Mouse (Mus musculus): ENCODE results near the gene 2810004N23Rik. TPM values are rescaled to one million over a fixed set of nuclear protein-coding genes. Genes with fewer than 3 reads are reported as not detected.

The 2810004N23Rik gene
- polyA plus RNA-seq, 1 experiment from 2014 or later, result 42.1 TPM

DNA sequence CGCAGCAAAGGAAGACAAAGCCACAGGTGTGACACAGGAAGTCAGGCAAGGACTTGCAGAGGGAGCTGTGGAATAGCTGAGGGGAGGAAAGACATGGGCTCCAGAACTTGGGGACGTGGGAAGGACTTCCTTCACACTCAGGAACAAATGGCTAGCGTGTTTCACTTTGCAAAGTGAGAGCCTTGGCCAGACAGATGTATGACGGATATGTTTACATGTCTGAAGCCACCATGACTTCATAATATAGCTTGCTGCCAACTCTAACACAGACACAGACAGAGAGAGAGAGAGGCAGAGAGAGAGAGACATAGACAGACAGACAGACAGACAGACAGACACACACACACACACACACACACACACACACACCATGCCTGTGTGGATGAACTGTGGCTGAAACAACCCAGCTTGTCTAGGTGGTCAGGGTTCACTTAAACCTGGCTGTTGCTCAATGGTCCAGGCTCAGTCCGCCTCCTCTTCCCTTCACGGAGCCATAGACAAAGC, 43.3 kb downstream of the 2810004N23Rik start:
- H3K9ac ChIP-seq (ENCODE audit: low read length), result no peak overlapping the region
- H3K4me3 ChIP-seq (replicated peaks; ENCODE audit: low read length), result no peak overlapping the region
- no peaks in the 10 kb centered on the region for H3K27me3 ChIP-seq (ENCODE audit: control insufficient read depth, insufficient read depth, low read length)
- 46% methylated on average over 6 of the region's 6 CpGs for WGBS
- no peaks in the 10 kb centered on the region for H3K36me3 ChIP-seq (ENCODE audit: control insufficient read depth, insufficient read depth, low read length)
- H3K4me1 ChIP-seq (ENCODE audit: control insufficient read depth, insufficient read depth, low read length), result no peaks in the 10 kb centered on the region
- H3K27ac ChIP-seq (ENCODE audit: low read length), result no peak overlapping the region
- peaks cover 7% of the 10 kb centered on the region; the same call in 1 of the 2 replicates for H3K9me3 ChIP-seq (replicated peaks; ENCODE audit: control insufficient read depth, low read length)
- no peak overlapping the region for H3K4me2 ChIP-seq (ENCODE audit: low read depth, low read length)
- ATAC-seq (ENCODE audit: insufficient read depth, low FRiP score), result no peak

DNA sequence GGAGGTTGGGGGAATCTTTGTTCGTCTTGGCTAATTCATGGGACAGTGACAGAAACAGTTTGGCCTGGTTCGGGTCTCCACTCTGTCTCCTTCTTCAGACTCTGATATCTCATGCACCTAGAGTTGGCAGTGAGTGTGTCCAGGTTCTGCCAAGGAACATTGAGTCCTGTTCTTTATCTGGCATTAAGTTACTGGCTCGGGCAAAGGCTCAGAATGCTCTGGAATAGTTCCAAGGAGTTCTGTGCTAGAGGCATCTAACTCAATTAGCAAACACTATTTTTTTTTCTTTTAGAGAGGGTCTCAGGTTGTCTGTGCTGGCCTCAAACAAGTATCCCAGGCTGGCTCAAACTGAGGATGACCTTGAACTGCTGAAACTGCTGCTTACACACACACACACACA, 45.6 kb downstream of the 2810004N23Rik start:
- Histone ChIP-seq H3K9me3 (replicated peaks; ENCODE audit: control insufficient read depth, low read length) (peaks cover 7% of the 10 kb centered on the region; the same call in 1 of the 2 replicates), H3K36me3 (ENCODE audit: control insufficient read depth, insufficient read depth, low read length) (no peaks in the 10 kb centered on the region), H3K9ac (ENCODE audit: low read length) (no peak overlapping the region), H3K4me2 (ENCODE audit: low read depth, low read length) (no peak overlapping the region), H3K4me1 (ENCODE audit: control insufficient read depth, insufficient read depth, low read length) (no peaks in the 10 kb centered on the region), H3K4me3 (replicated peaks; ENCODE audit: low read length) (no peak overlapping the region), H3K27me3 (ENCODE audit: control insufficient read depth, insufficient read depth, low read length) (no peaks in the 10 kb centered on the region), H3K27ac (ENCODE audit: low read length) (no peak overlapping the region)
- WGBS, result 83% methylated on average over 3 of the region's 3 CpGs
- ATAC-seq (ENCODE audit: insufficient read depth, low FRiP score), result no peak

DNA sequence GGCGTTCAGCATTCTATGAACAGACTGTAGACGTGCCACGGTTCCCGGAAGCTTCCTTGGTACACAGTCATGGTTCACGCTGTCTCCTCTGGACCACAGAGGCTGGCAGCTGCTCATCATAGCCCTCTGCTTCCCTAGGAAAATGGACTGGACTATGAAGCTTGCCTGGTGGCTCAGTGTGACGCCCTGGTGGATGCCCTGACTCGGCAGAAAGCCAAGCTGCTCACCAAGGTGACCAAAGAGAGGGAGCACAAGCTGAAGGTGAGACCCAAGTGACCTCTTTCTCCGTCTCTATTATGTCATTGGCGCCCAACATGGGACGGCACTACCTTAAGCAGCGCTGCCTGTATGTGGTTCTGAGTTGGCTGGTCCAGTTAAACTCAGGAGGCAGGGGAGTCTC, 46.1 kb downstream of the 2810004N23Rik start:
- ATAC-seq (ENCODE audit: insufficient read depth, low FRiP score), result no peak
- no peak overlapping the region for H3K27ac ChIP-seq (ENCODE audit: low read length)

DNA sequence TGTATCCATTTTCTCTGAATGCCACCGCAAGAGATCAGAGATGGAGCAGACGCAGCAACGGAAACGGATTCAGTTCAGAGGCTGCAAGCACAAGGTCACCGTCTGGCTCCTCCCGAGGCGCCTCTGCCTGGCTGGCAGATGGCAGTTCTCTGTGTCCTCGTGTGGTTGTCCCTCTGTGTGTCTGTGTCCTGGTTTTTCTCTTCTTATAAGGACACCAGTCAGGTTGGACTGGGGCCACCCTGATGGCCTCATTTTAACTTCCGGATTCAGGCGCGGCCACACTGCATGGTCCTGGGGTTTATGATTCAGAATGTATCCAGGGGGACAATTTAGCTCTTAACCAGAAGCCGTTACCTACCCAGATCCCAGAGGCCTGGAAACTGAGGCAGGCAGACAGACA, 47.0 kb downstream of the 2810004N23Rik start:
- Histone ChIP-seq H3K4me3 (replicated peaks; ENCODE audit: low read length) (no peak overlapping the region), H3K27me3 (ENCODE audit: control insufficient read depth, insufficient read depth, low read length) (no peaks in the 10 kb centered on the region), H3K4me2 (ENCODE audit: low read depth, low read length) (no peak overlapping the region), H3K4me1 (ENCODE audit: control insufficient read depth, insufficient read depth, low read length) (no peaks in the 10 kb centered on the region), H3K9ac (ENCODE audit: low read length) (no peak overlapping the region), H3K36me3 (ENCODE audit: control insufficient read depth, insufficient read depth, low read length) (no peaks in the 10 kb centered on the region), H3K9me3 (replicated peaks; ENCODE audit: control insufficient read depth, low read length) (peaks cover 7% of the 10 kb centered on the region; the same call in 1 of the 2 replicates), H3K27ac (ENCODE audit: low read length) (no peak overlapping the region)
- ATAC-seq (ENCODE audit: insufficient read depth, low FRiP score), result no peak
- WGBS, result 88% methylated on average over 12 of the region's 12 CpGs

More for the DNA sequence above, 46.1 kb downstream of the 2810004N23Rik start:
- Histone ChIP-seq H3K4me3 (replicated peaks; ENCODE audit: low read length) (no peak overlapping the region), H3K9me3 (replicated peaks; ENCODE audit: control insufficient read depth, low read length) (peaks cover 7% of the 10 kb centered on the region; the same call in 1 of the 2 replicates), H3K27me3 (ENCODE audit: control insufficient read depth, insufficient read depth, low read length) (no peaks in the 10 kb centered on the region), H3K9ac (ENCODE audit: low read length) (no peak overlapping the region), H3K36me3 (ENCODE audit: control insufficient read depth, insufficient read depth, low read length) (no peaks in the 10 kb centered on the region), H3K4me1 (ENCODE audit: control insufficient read depth, insufficient read depth, low read length) (no peaks in the 10 kb centered on the region), H3K4me2 (ENCODE audit: low read depth, low read length) (no peak overlapping the region)
- 96% methylated on average over 11 of the region's 11 CpGs for WGBS

DNA sequence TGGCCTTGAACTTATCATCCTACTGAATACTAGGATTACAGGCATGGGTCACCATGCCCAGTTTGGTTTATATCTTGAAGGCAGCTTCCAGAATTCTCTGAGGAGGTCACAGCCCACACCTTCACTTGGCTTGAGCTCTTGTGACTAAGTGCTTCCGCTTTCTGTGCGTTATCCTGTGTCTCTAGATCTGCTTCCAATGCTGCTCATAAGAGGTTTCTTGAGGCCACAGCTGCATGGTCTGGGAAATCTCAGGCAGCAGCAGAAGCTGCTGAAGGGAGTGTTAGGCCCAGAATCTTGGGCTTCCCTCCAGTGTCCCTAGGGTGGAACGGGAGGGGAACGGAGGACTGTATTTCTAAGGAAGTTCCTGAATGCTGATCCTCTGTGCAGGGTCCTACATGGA, 49.6 kb downstream of the 2810004N23Rik start:
- 79% methylated on average over 4 of the region's 4 CpGs for WGBS
- no peak for ATAC-seq (ENCODE audit: insufficient read depth, low FRiP score)
- no peak overlapping the region for H3K4me2 ChIP-seq (ENCODE audit: low read depth, low read length)
- no peaks in the 10 kb centered on the region for H3K36me3 ChIP-seq (ENCODE audit: control insufficient read depth, insufficient read depth, low read length)
- no peak overlapping the region for H3K4me3 ChIP-seq (replicated peaks; ENCODE audit: low read length)
- no peak overlapping the region for H3K27ac ChIP-seq (ENCODE audit: low read length)
- no peaks in the 10 kb centered on the region for H3K4me1 ChIP-seq (ENCODE audit: control insufficient read depth, insufficient read depth, low read length)
- H3K27me3 ChIP-seq (ENCODE audit: control insufficient read depth, insufficient read depth, low read length), result no peaks in the 10 kb centered on the region
- peaks cover 7% of the 10 kb centered on the region; the same call in 1 of the 2 replicates for H3K9me3 ChIP-seq (replicated peaks; ENCODE audit: control insufficient read depth, low read length)
- no peak overlapping the region for H3K9ac ChIP-seq (ENCODE audit: low read length)

DNA sequence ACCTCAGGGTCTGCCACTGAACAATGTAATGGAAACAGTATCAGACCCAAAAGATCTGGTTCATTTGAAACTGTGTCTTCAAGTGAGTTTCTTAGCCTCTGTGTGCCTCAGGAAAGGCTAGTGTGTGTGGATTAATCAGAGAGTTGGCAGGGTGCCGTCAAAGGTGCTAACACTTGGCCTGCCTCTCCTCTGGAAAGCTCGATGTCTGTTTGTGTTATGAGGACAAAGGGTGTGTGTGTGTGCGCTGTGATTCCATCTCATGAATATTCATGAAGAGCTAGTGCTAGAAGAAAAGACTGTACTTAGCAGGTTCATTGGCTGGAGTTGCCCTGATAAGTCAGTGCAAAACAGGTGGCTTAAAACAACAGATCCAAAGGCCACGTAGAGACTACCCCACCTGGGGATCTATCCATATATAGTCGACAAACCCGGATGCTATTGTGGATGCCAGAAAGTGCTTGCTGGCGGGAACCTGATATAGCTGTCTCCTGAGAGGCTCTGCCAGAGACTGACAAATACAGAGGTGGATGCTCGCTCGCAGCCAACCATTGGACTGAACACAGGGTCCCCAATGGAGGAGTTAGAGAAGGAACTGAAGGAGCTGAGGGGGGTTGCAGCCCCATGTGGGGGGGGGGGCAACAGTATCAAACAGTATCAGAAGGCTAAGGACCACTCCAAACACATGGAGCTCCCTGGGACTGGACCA, 52.1 kb downstream of the 2810004N23Rik start:
- Histone ChIP-seq H3K4me3 (replicated peaks; ENCODE audit: low read length) (no peak overlapping the region), H3K4me1 (ENCODE audit: control insufficient read depth, insufficient read depth, low read length) (no peaks in the 10 kb centered on the region), H3K9me3 (replicated peaks; ENCODE audit: control insufficient read depth, low read length) (no peaks in the 10 kb centered on the region), H3K27me3 (ENCODE audit: control insufficient read depth, insufficient read depth, low read length) (no peaks in the 10 kb centered on the region), H3K9ac (ENCODE audit: low read length) (no peak overlapping the region), H3K4me2 (ENCODE audit: low read depth, low read length) (no peak overlapping the region), H3K36me3 (ENCODE audit: control insufficient read depth, insufficient read depth, low read length) (no peaks in the 10 kb centered on the region), H3K27ac (ENCODE audit: low read length) (no peak overlapping the region)
- WGBS, result 43% methylated on average over 9 of the region's 9 CpGs
- ATAC-seq (ENCODE audit: insufficient read depth, low FRiP score), result no peak

DNA sequence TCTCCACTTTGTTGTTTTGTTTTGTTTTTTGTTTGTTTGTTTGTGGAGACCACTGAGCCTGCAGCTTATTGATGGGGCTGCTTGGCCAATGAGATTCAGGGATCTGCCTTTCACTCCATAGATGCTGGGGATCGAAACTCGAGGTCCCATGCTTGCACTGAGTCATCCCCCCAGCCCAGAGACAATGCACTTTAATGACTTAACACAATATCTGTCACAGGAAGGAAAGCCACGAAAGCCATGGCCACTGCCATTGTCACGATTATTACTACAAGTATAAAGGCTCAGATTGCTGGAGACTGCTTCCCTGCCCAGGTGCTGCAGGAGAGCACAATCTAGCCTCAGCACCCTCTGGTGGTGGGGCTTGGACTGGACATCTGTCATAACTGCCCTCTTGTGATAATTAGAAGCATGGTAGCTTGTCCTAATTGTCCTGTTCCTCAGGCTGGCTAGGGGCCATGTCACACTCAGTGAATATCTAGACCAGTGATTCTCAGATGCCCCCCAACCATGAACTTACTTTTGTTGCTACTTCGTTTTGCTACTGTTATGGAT, 52.8 kb downstream of the 2810004N23Rik start:
- no peak overlapping the region for H3K27ac ChIP-seq (ENCODE audit: low read length)

DNA sequence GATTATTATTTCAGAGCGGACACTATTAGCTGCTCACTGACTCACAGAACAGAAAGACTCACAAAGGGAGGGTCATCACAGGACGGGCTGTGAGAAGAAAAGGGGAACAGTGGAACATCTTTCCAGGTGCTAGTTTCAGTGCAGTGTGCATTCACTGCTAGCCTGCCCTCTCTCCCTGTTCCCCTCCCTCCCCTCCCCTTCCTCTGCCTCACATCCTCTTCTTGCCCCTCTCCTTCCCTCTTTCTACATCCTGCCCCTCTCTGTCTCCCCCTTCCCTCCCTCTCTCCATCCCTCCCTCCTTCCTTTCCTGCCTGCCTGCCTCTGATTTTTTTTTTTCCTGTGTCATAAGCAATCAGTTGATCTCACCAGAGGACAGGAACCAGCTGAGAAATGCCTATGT, 53.5 kb downstream of the 2810004N23Rik start:
- no peak for ATAC-seq (ENCODE audit: insufficient read depth, low FRiP score)
- Histone ChIP-seq H3K4me2 (ENCODE audit: low read depth, low read length) (no peak overlapping the region), H3K4me3 (replicated peaks; ENCODE audit: low read length) (no peak overlapping the region), H3K9ac (ENCODE audit: low read length) (no peak overlapping the region), H3K27me3 (ENCODE audit: control insufficient read depth, insufficient read depth, low read length) (no peaks in the 10 kb centered on the region), H3K4me1 (ENCODE audit: control insufficient read depth, insufficient read depth, low read length) (no peaks in the 10 kb centered on the region), H3K27ac (ENCODE audit: low read length) (no peak overlapping the region), H3K9me3 (replicated peaks; ENCODE audit: control insufficient read depth, low read length) (no peaks in the 10 kb centered on the region), H3K36me3 (ENCODE audit: control insufficient read depth, insufficient read depth, low read length) (no peaks in the 10 kb centered on the region)
- 59% methylated on average over 2 of the region's 2 CpGs for WGBS

More for the DNA sequence above, 52.8 kb downstream of the 2810004N23Rik start:
- Histone ChIP-seq H3K36me3 (ENCODE audit: control insufficient read depth, insufficient read depth, low read length) (no peaks in the 10 kb centered on the region), H3K9ac (ENCODE audit: low read length) (no peak overlapping the region), H3K4me1 (ENCODE audit: control insufficient read depth, insufficient read depth, low read length) (no peaks in the 10 kb centered on the region), H3K27me3 (ENCODE audit: control insufficient read depth, insufficient read depth, low read length) (no peaks in the 10 kb centered on the region), H3K4me2 (ENCODE audit: low read depth, low read length) (no peak overlapping the region), H3K9me3 (replicated peaks; ENCODE audit: control insufficient read depth, low read length) (no peaks in the 10 kb centered on the region), H3K4me3 (replicated peaks; ENCODE audit: low read length) (no peak overlapping the region)
- WGBS, result 53% methylated on average over 5 of the region's 5 CpGs
- ATAC-seq (ENCODE audit: insufficient read depth, low FRiP score), result no peak

DNA sequence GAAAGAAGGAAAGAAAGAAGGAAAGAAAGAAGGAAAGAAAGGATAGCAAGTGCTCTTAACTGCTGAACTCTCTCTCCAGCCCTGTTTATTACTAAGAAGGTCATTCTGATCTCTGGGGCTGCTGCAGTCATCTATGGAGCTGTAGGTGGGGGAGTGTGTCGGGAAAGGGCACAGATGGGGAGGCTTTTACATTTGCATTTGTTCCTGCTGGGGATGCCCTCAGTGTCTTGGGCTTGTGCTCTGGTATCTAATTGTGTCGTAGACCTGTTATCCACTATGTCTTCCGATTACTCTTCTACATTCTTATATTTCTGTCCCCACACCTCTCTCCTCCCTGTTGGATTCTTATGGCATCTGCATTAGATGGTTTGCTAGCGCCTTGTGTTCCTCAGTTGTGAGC, 56.9 kb downstream of the 2810004N23Rik start:
- H3K9ac ChIP-seq (ENCODE audit: low read length), result no peak overlapping the region
- H3K4me3 ChIP-seq (replicated peaks; ENCODE audit: low read length), result no peak overlapping the region
- no peak for ATAC-seq (ENCODE audit: insufficient read depth, low FRiP score)
- no peaks in the 10 kb centered on the region for H3K9me3 ChIP-seq (replicated peaks; ENCODE audit: control insufficient read depth, low read length)
- no peaks in the 10 kb centered on the region for H3K27me3 ChIP-seq (ENCODE audit: control insufficient read depth, insufficient read depth, low read length)
- H3K27ac ChIP-seq (ENCODE audit: low read length), result no peak overlapping the region
- H3K4me1 ChIP-seq (ENCODE audit: control insufficient read depth, insufficient read depth, low read length), result no peaks in the 10 kb centered on the region
- no peak overlapping the region for H3K4me2 ChIP-seq (ENCODE audit: low read depth, low read length)
- H3K36me3 ChIP-seq (ENCODE audit: control insufficient read depth, insufficient read depth, low read length), result no peaks in the 10 kb centered on the region
- 81% methylated on average over 4 of the region's 4 CpGs for WGBS
